Mouse (Mus musculus): Measurements from ENCODE around the gene Esrrg.

DNA sequence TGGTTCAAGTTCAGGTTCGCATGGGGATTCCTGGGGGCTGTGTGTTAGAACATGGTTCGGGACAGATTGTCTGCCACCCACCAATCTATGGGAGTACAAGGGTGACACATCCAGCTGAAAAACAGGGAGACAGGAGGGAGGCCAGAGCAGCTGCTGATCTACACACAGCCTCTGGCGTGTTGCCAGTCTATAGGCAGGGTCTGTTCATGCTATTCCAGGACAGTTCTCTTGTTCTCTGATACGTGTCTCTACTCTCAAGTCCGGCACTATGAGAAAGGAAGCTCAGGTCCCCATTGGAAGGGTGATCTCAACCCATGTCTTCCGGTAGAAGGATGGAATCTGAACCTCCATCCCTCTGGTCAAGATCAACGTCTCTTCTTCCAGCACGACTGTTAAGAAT, 21.8 kb downstream of the Esrrg start:
- TF ChIP-seq CTCF (IDR thresholded peaks at IDR 0.05; ENCODE audit: borderline replicate concordance, control insufficient read depth, extremely low read depth, insufficient read depth, low read length, poor library complexity) (no peak), POLR2A (IDR thresholded peaks at IDR 0.05; ENCODE audit: control insufficient read depth, extremely low read depth, insufficient read depth, low read length, poor library complexity) (no peak)
